Mouse (Mus musculus) 3T3-L1 (cell line): ENCODE data around the gene Slc1a1.

Experiments
- DNase-seq: peaks from one replicate; pipeline ENCODE4 v3.0.0-alpha.2; 2015; ENCODE audit warnings: low read depth, low spot score

The Slc1a1 gene

DNA sequence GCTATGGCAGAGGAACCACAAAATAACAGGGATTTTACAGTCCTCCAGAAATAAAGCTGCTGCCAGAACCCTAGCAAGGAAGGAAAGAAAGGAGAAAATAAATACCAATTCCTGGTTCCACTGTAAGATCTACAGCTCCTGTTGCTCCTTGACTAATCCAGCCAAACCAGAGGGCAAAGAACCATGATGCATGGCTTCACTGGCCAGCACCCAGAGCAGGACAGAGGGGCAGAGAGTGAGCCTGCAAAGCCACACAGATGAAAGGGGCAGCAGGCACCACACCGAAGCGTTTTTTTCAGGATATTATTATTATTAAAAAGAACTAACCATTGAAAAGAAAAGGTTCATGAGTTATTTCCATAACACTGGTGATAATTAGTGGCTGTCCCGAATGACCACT, 17.2 kb downstream of the Slc1a1 start:
- DNase-seq, result no peak

DNA sequence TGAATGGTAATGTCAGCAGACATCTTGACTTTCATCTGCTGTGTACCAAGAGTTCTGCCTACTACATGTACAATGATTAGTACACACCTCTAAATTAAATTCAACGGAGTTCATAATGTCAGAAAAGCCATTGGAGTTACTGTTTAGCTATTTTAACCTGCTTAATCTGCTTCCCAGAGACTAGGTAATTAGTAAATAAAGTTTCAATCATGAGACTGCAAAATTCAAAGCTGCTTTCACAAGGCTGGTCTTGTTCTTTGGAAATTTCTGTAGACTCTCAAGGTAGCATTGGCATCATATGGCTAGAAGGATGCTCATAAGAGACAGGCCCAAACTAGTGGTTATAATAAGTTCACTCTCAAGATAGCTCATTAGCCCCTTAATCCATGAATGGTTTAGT, 20.0 kb downstream of the Slc1a1 start:
- no peak for DNase-seq

DNA sequence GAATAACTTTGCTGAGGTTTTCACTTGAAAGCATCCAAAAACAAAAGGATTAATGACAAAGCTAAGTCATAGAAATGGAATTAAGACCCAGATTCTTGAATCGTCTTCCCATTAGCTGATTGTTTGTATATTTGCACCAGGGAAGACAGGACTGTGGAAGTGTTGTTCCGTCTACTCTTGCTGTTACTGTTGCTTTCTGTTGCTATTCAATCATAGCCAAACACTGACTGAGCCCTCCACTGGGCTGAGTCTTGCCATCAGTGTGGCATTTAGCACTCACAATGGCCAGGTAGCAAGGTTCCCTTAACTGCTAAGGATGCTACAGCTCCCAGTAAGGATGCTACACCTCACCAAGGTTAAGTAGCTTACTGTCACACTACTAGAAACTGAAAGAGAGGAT, 25.4 kb downstream of the Slc1a1 start:
- no peak for DNase-seq

DNA sequence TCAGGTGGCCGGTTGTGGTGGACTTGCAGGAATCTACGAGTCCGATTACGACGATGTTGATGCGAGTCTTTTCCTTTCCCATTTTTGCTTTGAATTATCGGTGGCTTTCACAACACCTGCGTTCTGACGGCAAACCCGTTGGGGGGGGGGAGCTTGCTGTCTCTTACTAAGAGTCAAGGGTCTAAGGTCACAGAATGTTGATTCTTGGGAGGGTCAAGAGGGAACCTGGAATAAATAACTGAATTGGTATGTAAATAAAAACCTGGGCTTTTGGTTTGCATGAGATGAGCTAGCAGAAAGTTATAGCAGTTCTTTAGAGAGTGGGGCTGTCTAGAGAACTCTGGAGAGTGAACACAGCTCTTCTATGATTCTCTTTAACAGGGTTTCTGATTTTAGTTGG, 28.8 kb downstream of the Slc1a1 start:
- DNase-seq, result no peak

DNA sequence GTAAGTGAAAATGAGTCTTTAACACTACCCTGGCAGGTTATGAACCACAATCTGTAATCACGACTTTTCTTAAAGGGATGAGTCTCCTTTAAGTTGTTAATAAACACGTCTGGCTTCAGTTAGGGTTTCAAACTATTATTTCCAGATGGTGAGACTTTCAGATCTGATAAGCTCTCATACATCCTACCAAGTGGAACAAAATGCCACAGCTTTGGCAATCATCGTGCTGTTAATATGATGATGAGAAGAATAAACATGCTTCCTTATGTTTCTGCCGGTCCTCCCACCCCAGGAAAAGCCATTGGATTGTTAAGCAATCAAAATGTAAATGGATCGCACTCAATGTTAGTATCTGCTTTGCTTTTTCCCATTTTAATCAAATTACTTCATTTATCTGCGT, 30.1 kb downstream of the Slc1a1 start:
- DNase-seq, result no peak

DNA sequence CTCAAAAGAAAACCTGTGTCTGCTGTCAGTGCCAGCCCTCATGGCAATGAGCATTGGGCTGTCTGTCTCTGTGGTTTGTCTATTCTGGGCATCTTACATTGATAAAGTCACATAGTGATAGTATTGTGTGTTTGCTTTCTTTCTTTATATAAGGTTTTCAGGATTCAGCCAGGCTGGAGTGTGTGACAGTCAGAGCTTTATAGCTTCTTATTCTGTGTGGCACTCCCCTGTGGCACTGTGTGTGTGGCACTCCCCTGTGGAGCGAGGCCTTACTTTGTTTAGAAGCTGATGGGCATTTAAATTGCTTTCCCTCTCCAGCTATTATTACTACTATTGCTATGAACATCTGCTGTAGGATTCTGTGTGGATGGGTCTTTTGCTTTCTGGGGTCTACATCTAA, 30.7 kb downstream of the Slc1a1 start:
- DNase-seq, result no peak

DNA sequence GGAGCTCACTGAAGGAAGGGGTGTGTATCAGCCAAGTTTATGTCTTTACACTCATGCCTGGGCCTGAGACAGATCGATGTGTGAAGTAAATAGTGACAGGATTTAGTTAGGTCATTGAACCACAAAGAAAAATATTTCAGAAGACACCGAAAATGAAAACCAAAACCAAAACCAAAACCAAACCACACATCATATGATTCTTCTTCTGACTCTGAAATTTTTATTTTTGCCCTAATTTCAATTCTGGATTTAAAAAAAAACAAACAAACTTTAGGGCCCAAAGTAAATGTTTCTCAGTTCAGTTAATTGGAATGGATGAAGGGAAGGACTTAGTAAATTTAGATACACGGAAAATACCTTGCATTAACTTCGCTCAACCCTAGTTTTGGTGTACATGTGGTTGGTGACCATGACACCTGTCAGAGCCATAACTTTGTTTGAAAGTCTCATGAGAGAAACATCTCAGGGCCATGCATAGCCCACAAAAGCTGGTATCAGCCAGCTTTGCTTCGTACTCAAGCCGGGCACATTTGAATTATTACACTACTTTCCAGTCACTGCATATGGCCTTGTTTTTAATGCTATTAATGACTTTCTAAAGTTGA, 34.5 kb downstream of the Slc1a1 start:
- DNase-seq, result no peak

DNA sequence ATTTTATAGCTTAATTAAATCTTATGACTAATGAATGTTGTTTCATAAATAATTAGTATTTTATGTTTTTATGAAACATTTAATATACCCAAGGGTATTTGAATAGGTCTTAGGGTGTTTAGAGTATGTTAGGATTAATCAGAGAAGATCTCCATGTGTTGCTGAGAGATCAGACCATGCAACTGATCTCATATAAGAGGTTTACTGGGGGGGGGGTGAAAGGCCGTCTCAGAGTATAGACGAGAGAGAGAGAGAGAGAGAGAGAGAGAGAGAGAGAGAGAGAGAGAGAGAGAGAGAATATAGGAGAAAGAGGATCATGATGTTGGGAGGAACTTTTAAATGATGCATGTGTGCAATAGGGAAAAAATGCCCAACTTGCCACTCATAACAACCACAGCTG, 35.5 kb downstream of the Slc1a1 start:
- no peak for DNase-seq

DNA sequence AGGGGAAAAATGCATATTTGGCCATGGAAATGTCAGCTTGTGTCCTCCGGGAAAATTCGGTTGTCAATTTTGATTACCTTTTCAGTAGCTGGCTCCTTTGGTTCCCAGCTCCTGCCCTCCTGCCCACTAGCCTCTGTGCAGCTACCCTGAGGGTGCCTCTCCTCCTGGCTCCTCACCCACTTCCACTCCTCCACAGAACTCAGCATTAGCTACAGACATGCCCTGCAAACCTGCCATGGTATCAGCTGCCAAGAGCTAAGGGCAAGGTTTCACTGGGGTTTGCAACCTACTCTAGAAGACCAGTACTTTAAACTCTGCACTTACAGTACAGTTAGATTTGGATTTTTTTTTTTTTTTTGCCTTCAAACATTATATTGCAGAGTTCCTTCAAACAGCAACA, 44.6 kb downstream of the Slc1a1 start:
- no peak for DNase-seq

DNA sequence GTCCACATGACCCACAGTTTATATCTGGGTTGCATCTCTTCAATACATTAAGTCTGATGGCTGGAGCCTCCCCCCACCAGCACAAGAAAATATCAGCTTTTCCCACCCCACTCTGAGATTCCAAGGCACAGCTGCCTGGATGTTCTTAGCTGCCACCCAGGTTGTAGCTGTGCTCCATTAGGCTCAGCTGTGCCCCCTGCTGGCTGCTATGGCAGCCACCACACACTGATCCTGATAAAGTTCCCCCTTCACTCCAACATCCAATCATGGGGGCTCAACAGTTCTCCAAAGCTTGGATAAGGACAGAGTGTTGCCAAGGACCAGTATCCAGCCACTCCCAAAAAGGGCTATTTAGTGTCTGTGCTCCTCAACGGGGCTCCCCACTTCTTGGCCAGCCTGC, 48.3 kb downstream of the Slc1a1 start:
- peak; percentile 39 for DNase-seq

DNA sequence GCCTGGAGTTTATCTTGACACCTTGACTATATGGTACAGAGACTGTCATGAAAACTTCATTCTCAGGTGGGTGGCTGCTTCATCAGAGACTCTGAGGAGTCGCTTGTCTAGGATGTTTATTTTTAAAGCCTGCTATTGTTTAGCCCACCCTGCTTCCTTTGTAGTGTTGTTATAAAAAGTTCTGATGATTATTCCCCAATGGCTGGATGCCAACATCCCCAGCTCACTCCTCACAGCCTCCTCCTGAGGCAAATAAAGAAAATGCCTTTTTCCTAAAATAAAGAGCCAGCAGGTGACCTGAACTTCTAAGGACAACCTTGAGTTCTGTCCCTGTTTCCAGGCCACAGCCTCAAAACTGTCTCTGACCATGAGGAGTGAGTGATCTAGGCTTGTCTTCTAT, 53.6 kb downstream of the Slc1a1 start:
- no peak for DNase-seq

DNA sequence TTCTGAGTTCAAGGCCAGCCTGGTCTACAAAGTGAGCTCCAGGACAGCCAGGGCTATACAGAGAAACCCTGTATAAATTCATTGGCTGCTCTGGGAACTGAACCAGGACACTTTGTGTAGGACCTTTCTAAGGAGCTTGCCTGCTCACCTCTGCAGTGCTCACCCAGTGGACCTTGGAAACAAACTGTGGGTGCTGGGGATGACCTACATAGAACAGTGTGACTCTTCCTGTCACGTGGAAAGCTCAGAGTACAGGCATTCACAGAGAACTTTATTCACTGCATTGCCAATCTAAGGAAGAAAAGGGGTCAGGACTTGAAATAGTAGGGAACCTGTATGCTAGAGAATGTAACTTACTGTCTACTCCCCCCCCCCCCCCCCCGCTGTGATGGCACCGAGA, 54.4 kb downstream of the Slc1a1 start:
- no peak for DNase-seq

DNA sequence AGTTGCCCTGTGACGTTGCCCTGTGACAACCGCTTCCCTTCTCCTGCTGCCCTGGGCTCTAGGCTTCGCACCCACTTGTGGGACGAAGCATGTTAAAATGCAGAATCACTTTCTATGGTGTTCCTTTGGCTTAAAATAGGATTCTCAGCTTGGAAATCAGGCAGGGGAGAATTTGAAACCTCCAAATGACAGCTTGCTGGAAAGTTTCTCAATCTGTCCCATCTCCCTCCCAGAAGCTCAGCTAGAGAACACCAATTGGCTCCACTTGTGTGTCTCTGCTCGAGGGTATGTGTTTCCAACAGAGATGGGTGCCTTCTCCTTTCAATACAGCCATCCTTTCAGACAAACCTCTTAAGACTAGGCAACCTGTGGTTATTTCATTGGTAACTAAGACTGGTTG, 56.4 kb downstream of the Slc1a1 start:
- no peak for DNase-seq

DNA sequence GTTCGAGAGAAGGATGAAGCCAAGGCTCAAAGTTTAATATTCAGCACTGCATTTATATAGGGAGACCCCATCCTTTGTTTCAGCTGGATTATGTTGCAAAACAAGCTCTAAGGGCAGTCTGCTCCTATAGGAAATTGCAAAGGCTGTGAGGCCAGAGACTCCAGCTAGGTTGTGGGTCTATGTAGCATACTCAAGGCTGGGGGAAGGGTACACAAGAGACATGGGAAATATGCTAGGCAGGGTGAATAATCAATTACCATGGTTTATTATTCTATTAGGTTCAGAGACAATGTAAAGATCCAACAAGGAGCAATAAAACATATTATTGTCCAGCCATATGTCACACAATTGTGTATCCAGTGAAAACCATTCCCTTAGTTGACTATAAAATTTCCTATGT, 57.0 kb downstream of the Slc1a1 start:
- no peak for DNase-seq

DNA sequence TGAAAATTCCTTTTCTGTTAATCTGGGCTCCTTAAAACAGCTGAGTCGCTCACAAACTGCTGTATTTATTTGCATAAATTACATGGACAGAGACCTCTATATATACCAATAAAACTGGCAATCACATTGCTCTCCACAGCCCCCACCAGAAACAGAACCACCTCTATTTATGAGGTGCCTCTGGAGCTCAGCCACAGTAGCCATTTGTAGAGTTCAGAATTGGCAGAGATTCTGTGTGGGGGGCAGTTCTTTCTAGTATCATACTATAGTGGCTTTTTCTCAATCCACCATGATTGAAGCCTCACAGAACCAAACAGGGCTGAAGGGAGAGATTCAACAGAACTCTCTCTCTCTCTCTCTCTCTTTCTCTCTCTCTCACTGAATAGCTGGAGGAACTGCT, 61.8 kb downstream of the Slc1a1 start:
- DNase-seq, result no peak

DNA sequence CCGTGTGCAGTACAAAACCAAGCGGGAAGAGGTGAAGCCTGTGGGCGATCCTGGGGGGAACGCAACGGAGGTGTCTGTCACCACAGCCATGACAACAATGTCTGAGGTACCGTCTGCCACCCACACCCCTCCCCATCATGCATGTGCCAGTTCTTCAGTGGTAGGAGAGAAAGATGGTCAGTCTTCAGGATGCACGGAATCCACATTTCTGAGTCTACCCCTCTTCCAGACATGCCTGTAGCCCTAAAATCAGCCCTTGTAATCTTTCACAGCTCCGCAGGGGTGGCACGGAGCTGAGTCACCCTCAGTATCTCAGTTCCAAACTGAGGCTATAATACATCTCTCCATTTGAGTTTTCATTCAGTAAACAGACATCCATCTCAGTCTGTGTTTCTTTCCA, 62.6 kb downstream of the Slc1a1 start:
- DNase-seq, result no peak

DNA sequence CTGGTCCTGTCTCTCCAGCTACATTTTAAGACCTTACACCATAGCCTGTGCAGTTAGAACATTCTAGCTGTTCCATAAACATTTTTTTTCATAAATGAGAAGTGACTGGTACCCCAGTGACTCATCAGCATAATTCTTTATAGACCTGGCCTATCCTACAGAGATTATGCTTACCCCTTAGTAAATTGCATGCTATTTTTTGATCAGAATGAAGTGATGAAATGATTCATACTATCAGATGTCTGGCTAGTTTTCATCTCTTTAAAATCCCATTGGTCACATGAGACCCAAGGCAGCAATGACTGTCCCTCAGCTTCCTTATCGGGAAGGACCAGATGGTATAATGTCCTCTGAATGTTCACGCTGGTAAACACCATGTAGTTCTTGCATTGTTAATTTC, 65.9 kb downstream of the Slc1a1 start:
- no peak for DNase-seq

DNA sequence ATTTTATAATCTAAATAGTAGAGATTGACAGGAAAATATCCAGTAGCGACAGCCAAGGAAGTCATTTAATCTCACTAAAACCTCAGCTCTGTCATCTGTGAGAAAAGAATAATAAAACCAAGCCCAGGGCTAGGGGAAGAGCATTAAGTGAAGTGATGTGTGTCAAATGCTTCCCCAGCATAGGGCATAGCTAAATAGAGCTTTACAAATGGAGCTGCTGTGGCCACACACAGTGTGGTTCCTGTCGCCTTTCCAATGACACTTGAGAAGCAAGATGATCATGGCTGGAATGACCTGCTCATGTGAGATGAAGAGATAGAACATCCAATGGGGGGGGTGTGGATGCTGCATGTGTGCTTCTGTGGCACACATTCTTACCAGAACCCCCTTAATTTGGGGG, 67.3 kb downstream of the Slc1a1 start:
- DNase-seq, result no peak

DNA sequence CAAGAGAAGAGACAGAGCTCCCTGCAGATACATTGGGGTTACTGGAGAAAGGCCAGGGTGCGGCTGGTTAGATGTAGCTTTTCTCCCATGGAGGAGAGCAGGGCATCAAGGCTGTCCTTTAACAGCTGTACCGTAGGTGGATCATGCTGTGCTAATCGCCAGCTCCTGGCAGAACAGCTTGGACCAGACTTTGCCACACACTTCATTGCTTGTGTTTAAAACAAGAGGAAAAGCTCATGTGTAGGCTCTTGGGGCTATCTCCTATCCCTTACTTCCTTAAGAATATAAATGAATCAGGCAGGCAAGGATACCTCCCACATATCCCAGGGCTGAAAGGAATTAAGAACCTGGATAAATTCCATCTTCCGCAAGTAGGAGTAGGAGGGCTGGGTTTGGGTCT, 68.0 kb downstream of the Slc1a1 start:
- no peak for DNase-seq

DNA sequence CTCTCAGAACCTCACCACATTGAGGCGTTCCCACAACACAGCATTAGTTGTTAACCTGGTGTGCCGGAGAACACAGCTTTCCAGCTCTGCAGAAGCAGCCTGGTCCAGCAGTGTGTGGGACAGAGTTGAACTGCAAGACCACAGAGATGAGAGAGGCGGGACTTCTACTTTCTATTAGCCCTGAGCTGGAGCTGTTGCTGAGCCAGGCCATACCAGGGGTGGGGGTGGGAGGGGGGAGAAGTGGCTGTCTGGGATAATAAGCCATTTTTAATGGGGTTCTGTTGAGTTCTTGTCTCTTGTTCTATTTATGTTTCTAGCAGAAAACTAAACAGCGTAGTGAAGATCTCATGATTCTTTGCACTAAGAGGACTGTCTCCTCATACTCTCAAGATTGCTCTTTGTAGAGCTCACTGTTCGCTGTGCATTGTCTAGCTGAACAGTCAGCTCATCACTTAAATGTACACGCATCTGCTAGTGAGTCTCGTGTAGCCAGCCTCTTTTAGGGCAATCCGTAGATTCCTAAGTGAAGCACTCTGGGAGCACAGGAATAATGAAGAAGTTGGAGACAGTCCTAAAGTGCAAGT, 68.8 kb downstream of the Slc1a1 start:
- no peak for DNase-seq

DNA sequence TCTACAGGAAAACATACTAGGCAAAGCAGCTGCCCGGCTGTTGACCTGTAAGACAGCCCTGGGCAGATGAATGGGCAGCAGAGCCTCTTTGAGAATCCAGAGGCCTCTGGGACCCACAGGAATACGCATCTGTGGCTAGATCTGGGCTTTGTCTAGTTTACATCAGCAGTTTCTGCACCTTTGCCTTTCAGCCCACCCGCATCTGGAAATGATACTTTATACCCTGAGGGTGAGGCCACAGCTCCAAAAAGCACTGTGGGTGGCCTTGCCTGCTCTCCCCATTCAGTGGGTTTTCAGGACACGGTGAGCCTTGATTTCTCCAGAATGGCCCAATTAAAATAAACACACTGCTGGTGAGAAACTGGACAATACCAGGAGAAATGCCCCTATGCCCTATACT, 73.3 kb downstream of the Slc1a1 start:
- no peak for DNase-seq

DNA sequence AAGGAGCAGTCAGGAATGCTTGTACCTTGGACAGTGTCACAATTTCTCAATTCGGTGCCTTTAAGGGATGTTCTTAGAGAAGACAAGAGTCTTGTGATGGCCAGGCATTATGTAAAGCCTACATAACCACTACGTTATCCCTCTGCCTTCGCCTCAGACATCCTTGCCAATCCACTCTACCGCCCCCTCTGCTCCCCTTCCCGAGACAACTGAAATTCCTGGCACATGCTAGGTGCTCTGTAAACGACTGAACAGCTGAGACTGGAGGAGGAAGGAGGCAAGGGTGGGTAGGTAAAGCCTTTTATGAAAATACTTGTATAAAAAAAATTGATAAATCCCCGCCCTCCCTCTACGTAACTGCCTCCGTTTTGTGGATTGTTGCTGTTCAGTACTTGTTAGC, 73.8 kb downstream of the Slc1a1 start:
- no peak for DNase-seq

DNA sequence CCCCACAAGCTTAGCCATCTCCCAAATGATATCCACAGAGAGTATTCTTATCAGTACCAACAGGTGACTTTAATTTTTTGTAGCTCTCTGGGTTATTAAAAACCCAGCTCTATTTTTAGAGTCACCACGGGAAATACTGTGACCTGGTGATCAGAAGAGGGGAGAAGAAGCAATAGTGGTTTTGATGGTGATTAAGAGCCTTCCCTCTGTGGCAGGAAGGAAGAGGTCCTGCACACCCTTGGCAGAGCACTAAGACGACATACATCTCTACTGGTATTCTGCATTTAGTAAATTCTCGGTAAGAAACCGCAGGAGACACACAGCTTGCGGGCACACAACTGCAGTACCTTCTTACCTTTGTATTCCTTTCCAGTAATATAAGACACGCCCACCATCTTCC, 79.7 kb downstream of the Slc1a1 start:
- no peak for DNase-seq

DNA sequence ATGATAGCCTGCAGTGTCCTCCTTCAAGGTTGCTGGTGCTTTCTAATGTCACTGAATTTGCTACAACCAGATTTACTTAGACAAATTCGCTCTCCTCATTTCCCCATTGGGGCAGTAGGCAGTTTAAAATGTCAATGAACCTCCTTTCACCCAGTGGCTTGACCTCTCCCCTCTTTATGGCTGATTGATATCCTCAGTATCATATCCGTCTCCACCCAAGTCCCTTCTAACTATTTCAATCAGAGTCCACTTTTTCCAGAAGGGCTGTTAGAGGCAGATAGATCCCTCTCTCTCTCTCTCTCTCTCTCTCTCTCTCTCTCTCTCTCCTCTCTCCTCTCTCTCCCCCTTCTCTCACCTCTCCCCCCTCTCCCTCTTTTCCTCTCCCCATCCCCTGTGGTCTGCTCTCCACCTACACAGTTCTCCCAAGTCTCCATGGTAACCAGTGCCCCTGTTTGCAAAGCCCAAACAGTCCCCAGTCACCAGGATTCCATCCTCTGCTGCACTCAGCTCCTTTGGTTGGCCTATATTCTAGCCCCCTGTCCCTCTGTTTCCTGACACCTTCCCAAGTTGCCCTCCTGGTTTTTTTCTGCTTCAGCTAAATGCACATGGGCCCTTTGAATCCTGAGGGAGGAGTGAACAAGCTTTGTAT, 80.9 kb downstream of the Slc1a1 start:
- DNase-seq, result no peak
